Mouse (Mus musculus) adrenal gland, postnatal 4 days (tissue): Measurements from ENCODE around the gene Sult6b2. TPM values are rescaled to one million over a fixed set of nuclear protein-coding genes. Genes with fewer than 3 reads are reported as not detected.

ENCODE experiments used
- DNase-seq, 2 experiments: peaks; one replicate each; pipeline ENCODE4 v3.0.0; 2021 to 2022; ENCODE audit warnings: low spot score in 2 of 2, mixed read lengths in 2 of 2
- total RNA-seq, 2 experiments: library from RNA; stranded (reverse); gene quantifications; 2 replicates each; pipeline ENCODE4 v1.2.3; 2021

The Sult6b2 gene
- total RNA-seq, 2 experiments from 2014 or later = not detected

GRCm38 (mm10) chr6:142743193-142743592 lies 61.1 kb downstream of the Sult6b2 start:
- DNase-seq = no peak

GRCm38 (mm10) chr6:142741763-142742162 lies 62.5 kb downstream of the Sult6b2 start:
- no peak for DNase-seq

GRCm38 (mm10) chr6:142738637-142739036 lies 65.7 kb downstream of the Sult6b2 start:
- DNase-seq = no peak

- no peak for DNase-seq
These were observed 66.1 kb downstream of the Sult6b2 start for GRCm38 (mm10) chr6:142738225-142738624.

GRCm38 (mm10) chr6:142735302-142736005 lies 68.8 kb downstream of the Sult6b2 start:
- no peak for DNase-seq

Other genes starting within 250 kb of the Sult6b2 start
- 10 to 100 TPM; 16.5 to 16.8 TPM for gene Kcnj8, start 232.9 kb downstream of the Sult6b2 start, total RNA-seq
- 10 to 100 TPM; 29.3 to 32.6 TPM for gene Abcc9, start 102.2 kb downstream of the Sult6b2 start, total RNA-seq
- gene Cmas, start 47.8 kb downstream of the Sult6b2 start, total RNA-seq = 10 to 100 TPM; 46.3 to 51.1 TPM
- 1 to 10 TPM; 4.3 to 5.3 TPM for gene St8sia1, start 159.9 kb upstream of the Sult6b2 start, total RNA-seq